ENCODE assay signal across 23 mouse cellular contexts in genomic region chr12:8854401-8854800, GRCm38 (mm10).
DNase-seq lines count a peak whose midpoint lies in the region; ATAC-seq and TF ChIP-seq lines count a peak whose summit lies in the region.
"Had no signal": no experiment of that assay in that cellular context is flagged by ENCODE, and none has a peak within 500 bp of the region (broad histone marks: within the 10 kb centered on the region; RNA-seq: fewer than 3 reads in every experiment).

No protein-coding gene starts in this region.

- no peak overlapping the region for H3K27ac ChIP-seq in hindbrain, postnatal 0 days
- H3K27ac ChIP-seq in hindbrain, embryonic 14.5 days = no peak overlapping the region
- H3K27ac ChIP-seq: gastrocnemius, adult 2 months; hindbrain, embryonic 15.5 days; liver, embryonic 15.5 days; midbrain, embryonic 15.5 days; stomach, embryonic 15.5 days had no signal

- no peak overlapping the region for H3ac ChIP-seq in C2C12 (ENCODE audit: control insufficient read depth, insufficient read length, low read depth)

- no peaks in the 10 kb centered on the region for H3K27me3 ChIP-seq in hindbrain, postnatal 0 days (ENCODE audit: insufficient read depth, low read length)
- no peaks in the 10 kb centered on the region for H3K27me3 ChIP-seq in hindbrain, embryonic 14.5 days (ENCODE audit: control insufficient read depth, insufficient read depth, low read length)
- H3K27me3 ChIP-seq in C2C12 (ENCODE audit: control insufficient read depth, insufficient read depth, insufficient read length) = no peaks in the 10 kb centered on the region
- H3K27me3 ChIP-seq: hindbrain, embryonic 15.5 days; midbrain, embryonic 15.5 days; stomach, embryonic 15.5 days had no signal

- no peak for DNase-seq in hindbrain, postnatal 0 days (ENCODE audit: low spot score)
- no peak for DNase-seq in hindbrain, embryonic 14.5 days (ENCODE audit: low spot score)
- no peak for DNase-seq in MN1 (ENCODE audit: low spot score)
- no peak for DNase-seq in left cerebral cortex, postnatal 25 days (ENCODE audit: low spot score in 2 of 2)
- DNase-seq: cerebellum, adult 18-20 months; cerebellum, postnatal 25 days; gastrocnemius, adult 2 months; heart, adult 11 months; heart, postnatal 36 days; kidney, postnatal 4 days; right cerebral cortex, postnatal 14 days; thymus, adult 18-20 months had no signal

- no peaks in the 10 kb centered on the region for H3K79me2 ChIP-seq in C2C12 (ENCODE audit: control insufficient read depth, insufficient read depth)

- WGBS in hindbrain, postnatal 0 days = 61% methylated on average over 4 of the region's 4 CpGs
- 78% methylated on average over 4 of the region's 4 CpGs for WGBS in hindbrain, embryonic 14.5 days

- TF ChIP-seq CTCF in hindbrain, postnatal 0 days (IDR thresholded peaks at IDR 0.05; ENCODE audit: low read depth) = no peak
- TF ChIP-seq CTCF in C2C12 (IDR thresholded peaks at IDR 0.05; ENCODE audit: control insufficient read depth, insufficient read depth, insufficient read length) = no peak

- H3K9me3 ChIP-seq in hindbrain, postnatal 0 days (ENCODE audit: low read length) = no peaks in the 10 kb centered on the region
- H3K9me3 ChIP-seq in hindbrain, embryonic 14.5 days (ENCODE audit: control insufficient read depth, low read length) = no peaks in the 10 kb centered on the region
- H3K9me3 ChIP-seq: hindbrain, embryonic 15.5 days; liver, embryonic 15.5 days; megakaryocyte, embryonic 14.5 days; midbrain, embryonic 15.5 days; stomach, embryonic 15.5 days had no signal

- no peaks in the 10 kb centered on the region for H3K36me3 ChIP-seq in hindbrain, postnatal 0 days (ENCODE audit: insufficient read depth, low read length)
- H3K36me3 ChIP-seq in hindbrain, embryonic 14.5 days (replicated peaks; ENCODE audit: control insufficient read depth, insufficient read depth) = no peaks in the 10 kb centered on the region
- H3K36me3 ChIP-seq in C2C12 (ENCODE audit: control insufficient read depth, insufficient read depth) = no peaks in the 10 kb centered on the region
- H3K36me3 ChIP-seq: hindbrain, embryonic 15.5 days; liver, embryonic 15.5 days; midbrain, embryonic 15.5 days; stomach, embryonic 15.5 days had no signal

- no peak overlapping the region for H3K4me2 ChIP-seq in hindbrain, postnatal 0 days (ENCODE audit: low read depth, low read length)
- H3K4me2 ChIP-seq in hindbrain, embryonic 14.5 days (replicated peaks) = no peak overlapping the region
- H3K4me2 ChIP-seq: hindbrain, embryonic 15.5 days; liver, embryonic 15.5 days; midbrain, embryonic 15.5 days; stomach, embryonic 15.5 days had no signal

- no peaks in the 10 kb centered on the region for H3K79me3 ChIP-seq in C2C12 (ENCODE audit: low read depth)

- intact Hi-C loops in left cerebral cortex, postnatal 25 days (cut with DNase I) = no loop called here

- H3K9ac ChIP-seq in hindbrain, postnatal 0 days (replicated peaks; ENCODE audit: low read length) = no peak overlapping the region
- no peak overlapping the region for H3K9ac ChIP-seq in hindbrain, embryonic 14.5 days
- H3K9ac ChIP-seq: hindbrain, embryonic 15.5 days; liver, embryonic 15.5 days; midbrain, embryonic 15.5 days; stomach, embryonic 15.5 days had no signal

- H3K4me1 ChIP-seq in hindbrain, postnatal 0 days (ENCODE audit: insufficient read depth, low read length) = no peaks in the 10 kb centered on the region
- H3K4me1 ChIP-seq in hindbrain, embryonic 14.5 days (replicated peaks; ENCODE audit: control insufficient read depth, insufficient read depth, low read length) = no peaks in the 10 kb centered on the region
- H3K4me1 ChIP-seq: hindbrain, embryonic 15.5 days; liver, embryonic 15.5 days; midbrain, embryonic 15.5 days had no signal

- ATAC-seq in hindbrain, postnatal 0 days = 0 out of 2 replicates have a peak, but pooled peaks have one; percentile 24
- ATAC-seq in hindbrain, embryonic 14.5 days (ENCODE audit: low FRiP score) = no peak
- peak; percentile 51; the same call in 1 of the 2 replicates for ATAC-seq in common myeloid progenitor, adult 5-6 weeks (replicated peaks; ENCODE audit: low read depth, poor library complexity, severe bottlenecking)
- 0 out of 2 replicates have a peak, but pooled peaks have one; percentile 15 for ATAC-seq in megakaryocyte, adult 5-6 weeks (ENCODE audit: poor library complexity, severe bottlenecking)
- ATAC-seq: CD4-positive, CD25-positive, alpha-beta regulatory T cell, adult 4 months; forebrain, embryonic 14.5 days; intestine, embryonic 16.5 days; midbrain, embryonic 15.5 days had no signal

- no peak overlapping the region for H3K4me3 ChIP-seq in hindbrain, postnatal 0 days (ENCODE audit: low read length)
- H3K4me3 ChIP-seq in hindbrain, embryonic 14.5 days (replicated peaks; ENCODE audit: low read length) = no peak overlapping the region
- H3K4me3 ChIP-seq in C2C12 (ENCODE audit: insufficient read depth, poor library complexity, severe bottlenecking) = no peak overlapping the region
- H3K4me3 ChIP-seq: gastrocnemius, adult 2 months; hindbrain, embryonic 15.5 days; liver, embryonic 15.5 days; megakaryocyte, embryonic 14.5 days; midbrain, embryonic 15.5 days; stomach, embryonic 15.5 days had no signal

TF ChIP-seq in C2C12, 6 proteins besides CTCF, POLR2A, EP300 and RAD21:
- TF ChIP-seq USF1 (IDR thresholded peaks at IDR 0.05; ENCODE audit: low read depth) (peak; percentile 82), FOSL1 (IDR thresholded peaks at IDR 0.05; ENCODE audit: insufficient read depth, low read length, poor library complexity, severe bottlenecking) (peak; percentile 86), MAX (IDR thresholded peaks at IDR 0.05) (peak; percentile 58), CEBPB (IDR thresholded peaks at IDR 0.05; ENCODE audit: low read depth) (no peak), MYOD1 (IDR thresholded peaks at IDR 0.05; ENCODE audit: control insufficient read depth, insufficient read length, low read depth) (peak; percentile 40), MYOG (IDR thresholded peaks at IDR 0.05; ENCODE audit: control insufficient read depth, extremely low read depth, insufficient read length) (no peak)
TF ChIP-seq in C2C12: peak in this region for 4.
